Mouse (Mus musculus) urinary bladder, postnatal 25 days (tissue): ENCODE measurements at regions not wholly inside any gene's neighbourhood (a gene's known extent, or its start where the extent isn't known, plus 50 kb on each side); places are given as distances from the start of the nearest gene placed in this dataset.
"Not testable (repeated sequence)": the region's sequence is repeated elsewhere in the genome, so short reads cannot be mapped to it uniquely, and the experiment has no call there.

Experiments
- DNase-seq: peaks from one replicate; pipeline ENCODE4 v3.0.0; 2022; ENCODE audit warnings: low spot score

GRCm38 (mm10) chr19:59516957-59517356, 58.8 kb downstream of the Emx2 start:
- DNase-seq, result no peak

GRCm38 (mm10) chr19:59519156-59519555, 61.0 kb downstream of the Emx2 start:
- DNase-seq, result no peak

GRCm38 (mm10) chr19:59522176-59522575, 64.0 kb downstream of the Emx2 start:
- no peak for DNase-seq

GRCm38 (mm10) chr19:59523356-59523755, 65.2 kb downstream of the Emx2 start:
- DNase-seq, result no peak

GRCm38 (mm10) chr19:59564101-59564500, 105.9 kb downstream of the Emx2 start:
- no peak for DNase-seq

- DNase-seq, result no peak
Observed at GRCm38 (mm10) chr19:59568907-59569306, 110.7 kb downstream of the Emx2 start.

GRCm38 (mm10) chr19:59569590-59569989, 111.4 kb downstream of the Emx2 start:
- DNase-seq, result not testable (repeated sequence)

- no peak for DNase-seq
Observed at GRCm38 (mm10) chr19:59574346-59574745, 116.2 kb downstream of the Emx2 start.

GRCm38 (mm10) chr19:59577886-59578285, 119.7 kb downstream of the Emx2 start:
- DNase-seq, result no peak

- no peak for DNase-seq
Observed at GRCm38 (mm10) chr19:59579676-59580075, 121.5 kb downstream of the Emx2 start.

GRCm38 (mm10) chr19:59585835-59586234, 127.7 kb downstream of the Emx2 start:
- DNase-seq, result no peak

GRCm38 (mm10) chr19:59587303-59587702, 129.1 kb downstream of the Emx2 start:
- DNase-seq, result no peak

GRCm38 (mm10) chr19:59588068-59588522, 129.9 kb downstream of the Emx2 start:
- no peak for DNase-seq

- DNase-seq, result no peak
Observed at GRCm38 (mm10) chr19:59590021-59590420, 131.8 kb downstream of the Emx2 start.

- DNase-seq, result no peak
Observed at GRCm38 (mm10) chr19:59592060-59592459, 133.9 kb downstream of the Emx2 start.

- DNase-seq, result no peak
Observed at GRCm38 (mm10) chr19:59624288-59624795, 166.2 kb downstream of the Emx2 start.

- no peak for DNase-seq
Observed at GRCm38 (mm10) chr19:59627681-59628080, 169.5 kb downstream of the Emx2 start.

GRCm38 (mm10) chr19:59628296-59629160, 170.4 kb downstream of the Emx2 start:
- no peak for DNase-seq

GRCm38 (mm10) chr19:59629161-59629445, 170.9 kb downstream of the Emx2 start:
- DNase-seq, result no peak

- DNase-seq, result no peak
Observed at GRCm38 (mm10) chr19:59630095-59630494, 171.9 kb downstream of the Emx2 start.

GRCm38 (mm10) chr19:59630706-59631105, 172.5 kb downstream of the Emx2 start:
- DNase-seq, result no peak

- DNase-seq, result no peak
Observed at GRCm38 (mm10) chr19:59631541-59631940, 173.4 kb downstream of the Emx2 start.

GRCm38 (mm10) chr19:59636271-59636670, 178.1 kb downstream of the Emx2 start:
- no peak for DNase-seq

GRCm38 (mm10) chr19:59642606-59643005, 184.4 kb downstream of the Emx2 start:
- DNase-seq, result no peak
